Mouse (Mus musculus) hindbrain, embryonic 11.5 days (tissue): ENCODE results near the gene Adamts15. TPM values are rescaled to one million over a fixed set of nuclear protein-coding genes. Genes with fewer than 3 reads are reported as not detected.

ENCODE experiments used
- ATAC-seq: fragments of 200-750 bp; cut with Nextera tagmentation; 2 replicates; pipeline ENCODE4 v1.8.0; 2017; ENCODE audit warnings: mild to moderate bottlenecking, moderate TSS enrichment, moderate library complexity; ENCODE audit not compliant: low FRiP score
- DNase-seq: peaks from one replicate; pipeline ENCODE4 v3.0.0-alpha.2; 2015; ENCODE audit warnings: low spot score
- H3K27ac ChIP-seq: fragments of 300-500 bp; sonication (generic); 2 replicates; pipeline ENCODE4 v1.5.1; 2014; ENCODE audit warnings: mild to moderate bottlenecking, low read depth, low read length
- H3K27me3 ChIP-seq: fragments of 300-500 bp; sonication (generic); 2 replicates; pipeline ENCODE4 v1.6.1; 2014; ENCODE audit warnings: mild to moderate bottlenecking, low read length, moderate library complexity, mixed read lengths; ENCODE audit not compliant: control insufficient read depth, insufficient read depth
- H3K36me3 ChIP-seq: fragments of 300-500 bp; sonication (generic); 2 replicates; pipeline ENCODE4 v1.6.1; 2014; ENCODE audit warnings: mild to moderate bottlenecking, low read length, moderate library complexity, mixed read lengths; ENCODE audit not compliant: control insufficient read depth, insufficient read depth
- H3K4me1 ChIP-seq: fragments of 300-500 bp; sonication (generic); replicated peaks from 2 replicates; pipeline ENCODE4 v1.6.1; 2014; ENCODE audit warnings: low read length, mixed read lengths; ENCODE audit not compliant: control insufficient read depth, insufficient read depth
- H3K4me2 ChIP-seq: fragments of 300-500 bp; sonication (generic); replicated peaks from 2 replicates; pipeline ENCODE4 v1.6.1; 2014; ENCODE audit warnings: mild to moderate bottlenecking, low read depth, low read length
- H3K4me3 ChIP-seq: fragments of 300-500 bp; sonication (generic); 2 replicates; pipeline ENCODE4 v1.5.1; 2014; ENCODE audit warnings: low read depth, low read length
- H3K9ac ChIP-seq: fragments of 300-500 bp; sonication (generic); 2 replicates; pipeline ENCODE4 v1.6.1; 2014; ENCODE audit warnings: low read depth, low read length
- H3K9me3 ChIP-seq: fragments of 300-500 bp; sonication (generic); 2 replicates; pipeline ENCODE4 v1.6.1; 2016; ENCODE audit warnings: low read length; ENCODE audit not compliant: control insufficient read depth
- WGBS: fragments of 180-500 bp; shearing (Covaris S2); extraction: QIAGEN DNeasy Blood & Tissue Kit; methylation state at CpG from one replicate; pipeline ENCODE4 v1.1.7; 2014; 5-methylcytosine and 5-hydroxymethylcytosine counted together
- polyA plus RNA-seq: library from polyadenylated mRNA; unstranded; fragments of >200 nt; fragmentation: Nextera tagmentation; extraction: Ambion mirVana; gene quantifications from 2 replicates; pipeline ENCODE4 v1.2.1, GENCODE M21; 2014

The Adamts15 gene
- polyA plus RNA-seq, 1 experiment from 2014 or later, result 3.4 TPM

DNA sequence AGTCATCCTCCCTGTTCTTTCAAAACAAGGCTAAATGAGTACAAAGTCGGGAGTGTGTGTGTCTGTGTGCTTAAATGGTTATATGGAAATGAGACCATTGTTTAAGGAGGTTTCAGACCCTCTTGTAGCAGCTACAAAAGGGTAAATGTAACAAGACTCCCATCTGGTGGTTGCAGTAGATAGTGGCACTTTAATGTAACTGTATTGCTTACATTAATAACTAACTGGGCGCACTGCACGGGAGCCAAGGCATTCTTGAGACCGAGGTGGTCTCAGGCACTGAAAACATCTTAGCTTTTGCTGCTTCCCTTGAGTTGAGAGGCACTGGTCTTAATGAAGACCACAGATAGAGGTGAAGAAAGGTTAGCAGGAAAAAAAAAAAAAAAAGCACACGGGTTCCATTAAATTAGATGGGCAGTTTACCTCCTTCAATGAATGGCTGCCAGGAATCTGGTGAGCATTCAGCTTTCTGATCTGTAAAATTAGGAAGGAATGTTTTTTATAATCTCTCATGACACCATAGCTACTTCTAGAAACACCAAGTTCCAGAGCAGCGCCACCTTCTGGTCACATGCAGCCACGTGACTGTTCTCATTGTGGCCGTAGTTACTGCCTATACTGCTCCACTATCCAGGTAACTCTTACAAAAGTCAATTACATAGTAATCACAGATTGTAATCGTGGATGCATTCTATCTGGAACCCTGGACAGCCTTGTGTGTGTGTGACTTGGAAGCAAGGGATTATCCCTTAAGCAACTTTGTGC, 14.6 kb upstream of the Adamts15 start:
- no peak overlapping the region for H3K4me2 ChIP-seq
- no peaks in the 10 kb centered on the region for H3K4me1 ChIP-seq
- H3K36me3 ChIP-seq, result no peaks in the 10 kb centered on the region
- no peak overlapping the region for H3K27ac ChIP-seq
- 38% methylated on average over 9 of the region's 9 CpGs for WGBS
- H3K9me3 ChIP-seq, result no peaks in the 10 kb centered on the region
- peaks cover 13% of the 10 kb centered on the region for H3K27me3 ChIP-seq
- no peak overlapping the region for H3K4me3 ChIP-seq
- DNase-seq, result peak; percentile 72
- no peak overlapping the region for H3K9ac ChIP-seq
- ATAC-seq, result peak; percentile 69; the same call in 1 of the 2 replicates

DNA sequence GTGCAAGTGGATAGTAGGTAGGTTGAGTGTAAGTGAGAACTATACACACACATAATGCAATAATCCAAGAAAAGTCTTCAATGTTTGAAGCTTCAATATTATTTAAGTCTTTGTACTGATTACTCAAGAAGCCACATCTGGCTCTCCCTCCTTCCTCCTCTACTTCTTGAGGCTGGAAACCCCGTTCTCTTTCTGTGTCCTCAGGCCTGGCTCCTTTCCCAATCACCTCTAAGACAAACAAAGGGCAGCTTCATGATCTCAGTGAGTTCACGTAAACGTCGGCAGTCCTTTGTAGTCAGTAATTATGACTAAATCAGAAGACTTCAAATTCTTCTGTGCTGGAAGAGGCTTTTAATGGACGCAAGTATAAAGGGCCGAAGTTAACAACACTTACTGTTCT, 12.6 kb upstream of the Adamts15 start:
- no peaks in the 10 kb centered on the region for H3K4me1 ChIP-seq
- H3K9me3 ChIP-seq, result no peaks in the 10 kb centered on the region
- WGBS, result 74% methylated on average over 6 of the region's 6 CpGs
- H3K27ac ChIP-seq, result no peak overlapping the region
- no peaks in the 10 kb centered on the region for H3K27me3 ChIP-seq
- no peak for DNase-seq
- H3K4me2 ChIP-seq, result no peak overlapping the region
- ATAC-seq, result no peak
- no peak overlapping the region for H3K9ac ChIP-seq
- no peaks in the 10 kb centered on the region for H3K36me3 ChIP-seq
- no peak overlapping the region for H3K4me3 ChIP-seq

DNA sequence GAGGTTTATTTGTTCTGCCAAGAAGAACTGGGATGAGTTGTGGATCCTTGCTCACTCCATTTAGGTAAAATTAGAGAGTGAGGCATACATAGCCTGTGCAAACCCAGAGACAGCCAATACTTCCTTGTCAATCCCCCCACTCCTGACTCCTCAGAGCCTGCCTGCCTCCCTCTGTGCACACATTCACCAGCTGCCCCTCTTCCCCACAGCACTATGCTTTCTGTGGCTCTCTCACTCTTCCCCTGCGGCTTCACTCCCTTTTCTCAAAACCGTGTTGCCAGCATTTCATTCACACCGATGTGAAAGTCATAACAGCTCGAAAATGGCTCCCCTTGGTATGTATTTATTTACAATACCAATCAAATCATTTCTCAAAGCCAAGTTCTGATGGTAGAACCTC, 10.1 kb upstream of the Adamts15 start:
- Histone ChIP-seq H3K4me3 (no peak overlapping the region), H3K9me3 (no peaks in the 10 kb centered on the region), H3K4me1 (no peaks in the 10 kb centered on the region), H3K27ac (no peak overlapping the region), H3K9ac (no peak overlapping the region), H3K36me3 (no peaks in the 10 kb centered on the region), H3K27me3 (no peaks in the 10 kb centered on the region), H3K4me2 (no peak overlapping the region)
- WGBS, result 81% methylated on average over 4 of the region's 4 CpGs
- DNase-seq (no peak), ATAC-seq (no peak)

DNA sequence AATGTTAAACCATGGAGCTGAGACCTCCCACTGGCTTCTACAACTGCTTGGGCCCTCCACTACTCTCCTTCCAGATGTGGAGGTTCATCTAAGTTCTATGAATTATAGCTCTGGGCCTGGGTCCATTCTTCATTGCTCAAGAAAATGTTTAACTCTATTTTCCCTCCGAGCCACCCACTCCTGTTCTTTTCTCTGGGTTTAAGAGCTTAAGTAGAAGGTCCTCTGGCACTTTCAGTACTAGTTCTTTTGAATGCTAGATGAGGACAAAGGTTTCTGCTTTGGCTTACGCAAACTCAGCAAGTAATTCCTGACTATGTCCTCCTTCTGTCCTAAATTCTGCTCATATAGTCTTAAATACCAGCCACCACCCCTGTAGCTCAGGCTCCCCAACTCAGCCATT, 6.5 kb upstream of the Adamts15 start:
- no peaks in the 10 kb centered on the region for H3K27me3 ChIP-seq
- ATAC-seq (no peak), DNase-seq (no peak)
- no peaks in the 10 kb centered on the region for H3K36me3 ChIP-seq
- H3K9ac ChIP-seq, result no peak overlapping the region
- no peak overlapping the region for H3K27ac ChIP-seq
- no peaks in the 10 kb centered on the region for H3K9me3 ChIP-seq
- H3K4me3 ChIP-seq, result no peak overlapping the region
- H3K4me2 ChIP-seq, result no peak overlapping the region
- no peaks in the 10 kb centered on the region for H3K4me1 ChIP-seq
- WGBS, result 98% methylated on average over 2 of the region's 2 CpGs

DNA sequence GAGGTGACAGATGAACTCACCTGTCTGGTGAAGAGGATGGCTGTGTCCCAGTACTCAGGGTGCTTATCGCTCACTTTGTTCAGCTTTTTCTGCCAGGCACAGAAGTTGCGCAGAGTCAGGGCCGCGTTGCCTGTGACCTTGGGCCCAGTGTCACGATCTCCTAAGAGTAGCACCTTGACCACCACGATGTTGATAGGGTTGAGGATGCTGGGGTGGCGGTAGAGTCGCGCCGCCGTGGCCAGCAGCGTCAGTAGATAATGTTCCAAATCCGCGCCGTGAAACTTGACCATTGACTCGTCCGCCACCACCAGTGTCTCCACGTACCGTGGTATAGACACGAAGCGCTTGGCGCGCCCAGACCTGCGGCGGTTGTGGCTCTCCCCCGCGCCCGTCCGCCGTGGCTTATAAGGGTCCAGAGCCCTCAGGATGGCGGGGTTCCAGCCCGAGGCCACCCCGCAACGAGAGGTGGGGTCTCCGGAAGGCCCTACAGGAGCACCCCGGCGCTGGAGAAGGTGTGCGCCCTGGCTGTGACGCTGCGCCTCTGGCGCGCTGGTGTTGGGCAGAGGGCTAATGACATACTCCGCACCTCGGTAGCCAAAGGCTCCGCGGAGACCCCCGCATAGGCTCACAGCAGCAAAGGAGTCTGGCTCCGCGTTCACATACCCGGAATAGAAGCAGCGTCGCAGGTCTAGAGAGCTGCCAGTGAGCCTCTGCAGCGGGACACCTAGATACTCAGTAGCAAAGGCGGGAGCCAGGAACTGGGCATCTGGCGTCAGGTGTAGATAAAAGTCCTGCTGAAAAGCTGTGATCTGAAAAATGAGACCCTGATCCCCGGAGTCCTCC, 770 bp downstream of the Adamts15 start:
- no peak overlapping the region for H3K27ac ChIP-seq
- H3K4me3 ChIP-seq, result peak overlapping the region; percentile 49
- WGBS, result 4% methylated on average over 56 of the region's 56 CpGs
- peak overlapping the region; percentile 92 for H3K4me2 ChIP-seq
- 0 out of 2 replicates have a peak, but pooled peaks cover 2% of the 10 kb centered on the region for H3K4me1 ChIP-seq
- peak overlapping the region; percentile 27; the same call in 1 of the 2 replicates for H3K9ac ChIP-seq
- H3K27me3 ChIP-seq, result peaks cover 16% of the 10 kb centered on the region
- no peaks in the 10 kb centered on the region for H3K36me3 ChIP-seq
- no peaks in the 10 kb centered on the region for H3K9me3 ChIP-seq
- DNase-seq (no peak), ATAC-seq (peak; percentile 29; the same call in 1 of the 2 replicates)

DNA sequence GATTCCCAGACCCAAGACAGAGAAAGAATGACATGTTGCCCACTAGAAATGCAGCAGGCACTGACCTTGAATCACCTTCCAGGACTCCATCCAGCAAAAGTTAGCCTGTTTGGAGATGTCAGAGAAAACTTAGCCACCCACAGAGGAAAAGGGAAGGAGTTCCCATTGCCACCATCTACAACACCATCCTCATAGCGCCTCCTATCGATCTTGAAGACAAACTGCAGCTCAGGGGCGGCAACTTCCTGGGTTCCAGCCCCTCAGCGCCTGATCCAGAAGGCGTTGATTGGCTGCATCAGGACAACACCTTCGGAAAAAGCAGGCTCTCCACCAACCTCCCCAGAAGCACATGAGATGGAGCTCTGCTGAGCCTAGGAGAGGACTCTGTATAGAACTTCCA, 1.5 kb downstream of the Adamts15 start:
- WGBS, result 19% methylated on average over 6 of the region's 6 CpGs
- no peak overlapping the region for H3K4me3 ChIP-seq
- H3K4me1 ChIP-seq, result 0 out of 2 replicates have a peak, but pooled peaks cover 2% of the 10 kb centered on the region
- DNase-seq (peak; percentile 44), ATAC-seq (no peak)
- no peaks in the 10 kb centered on the region for H3K9me3 ChIP-seq
- no peak overlapping the region for H3K9ac ChIP-seq
- peaks cover 16% of the 10 kb centered on the region for H3K27me3 ChIP-seq
- H3K36me3 ChIP-seq, result no peaks in the 10 kb centered on the region
- no peak overlapping the region for H3K27ac ChIP-seq
- H3K4me2 ChIP-seq, result no peak overlapping the region

DNA sequence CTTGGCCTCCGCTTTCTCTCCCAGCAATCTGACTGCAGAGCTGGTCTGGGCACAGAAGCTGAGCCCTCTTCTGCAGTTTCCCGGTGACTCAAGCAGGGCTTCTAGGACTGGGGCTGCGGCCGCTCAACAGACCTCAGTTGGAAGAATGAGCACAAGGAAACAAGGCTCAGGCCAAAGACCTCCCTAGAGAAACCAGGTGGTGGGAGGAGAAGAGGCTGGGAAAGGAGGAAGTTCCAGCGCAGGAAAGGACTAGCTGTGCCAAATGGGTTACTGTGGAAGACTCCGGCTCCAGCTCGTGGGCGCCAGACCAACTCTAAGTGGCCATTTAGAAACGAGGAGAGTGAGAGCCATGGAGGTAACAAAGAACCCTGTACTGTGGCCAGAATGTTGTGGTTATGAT, 2.6 kb downstream of the Adamts15 start:
- Histone ChIP-seq H3K9me3 (no peaks in the 10 kb centered on the region), H3K4me3 (no peak overlapping the region), H3K9ac (no peak overlapping the region), H3K36me3 (no peaks in the 10 kb centered on the region), H3K4me2 (no peak overlapping the region), H3K27ac (no peak overlapping the region), H3K27me3 (peaks cover 16% of the 10 kb centered on the region), H3K4me1 (0 out of 2 replicates have a peak, but pooled peaks cover 2% of the 10 kb centered on the region)
- ATAC-seq (no peak), DNase-seq (no peak)
- WGBS, result 88% methylated on average over 9 of the region's 9 CpGs

DNA sequence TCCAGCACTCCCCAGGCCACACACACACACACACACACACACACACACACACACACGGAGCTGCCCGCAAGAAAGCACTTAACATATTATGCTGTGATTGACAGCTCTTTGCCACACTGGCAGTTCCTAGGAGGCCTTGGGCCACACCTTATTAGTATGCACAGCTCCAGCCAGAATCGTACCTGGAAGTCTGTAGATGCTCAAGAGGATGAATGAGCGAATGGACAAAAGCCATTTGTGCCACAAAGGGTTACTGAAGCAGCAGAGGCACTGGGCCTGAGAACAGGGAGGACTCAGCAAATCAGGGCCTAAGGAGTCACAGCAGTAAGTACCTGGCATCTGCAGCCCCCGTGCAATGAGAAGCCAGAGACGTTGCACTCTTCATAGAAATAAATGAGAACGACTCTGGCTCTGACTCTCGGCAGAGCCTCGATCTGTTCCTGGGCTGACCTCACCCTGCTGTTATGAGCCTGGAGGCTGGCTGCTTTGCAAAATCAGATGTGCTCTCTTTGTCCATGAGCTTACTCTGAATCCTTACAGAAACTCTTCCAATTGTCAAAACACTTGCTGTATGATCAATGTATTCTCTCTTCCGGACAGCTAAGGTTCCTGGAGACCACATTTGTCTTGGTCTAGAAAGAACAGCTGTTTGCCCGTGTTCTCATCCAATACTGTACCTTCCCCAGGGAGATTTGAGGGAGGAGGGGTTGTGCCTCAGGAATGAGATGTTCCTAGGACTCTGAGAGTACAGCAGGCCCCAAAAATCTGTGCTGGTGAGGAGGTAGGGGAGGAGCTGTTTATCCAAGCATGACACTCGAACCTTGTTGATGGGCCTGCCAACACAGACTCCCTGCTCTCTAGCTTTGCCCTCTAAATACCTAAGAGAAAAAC, 3.5 kb downstream of the Adamts15 start:
- H3K9me3 ChIP-seq, result no peaks in the 10 kb centered on the region
- H3K27me3 ChIP-seq, result peaks cover 16% of the 10 kb centered on the region
- no peak overlapping the region for H3K4me2 ChIP-seq
- H3K27ac ChIP-seq, result no peak overlapping the region
- H3K9ac ChIP-seq, result no peak overlapping the region
- H3K4me1 ChIP-seq, result 0 out of 2 replicates have a peak, but pooled peaks cover 2% of the 10 kb centered on the region
- H3K36me3 ChIP-seq, result no peaks in the 10 kb centered on the region
- ATAC-seq, result no peak
- no peak overlapping the region for H3K4me3 ChIP-seq
- WGBS, result 61% methylated on average over 12 of the region's 12 CpGs
- DNase-seq, result peak; percentile 11
